Mouse (Mus musculus) liver, adult 2 months (tissue): ENCODE data around the gene Nop14.

Experiments used
- CTCF ChIP-seq: fragments of 200-500 bp; IDR thresholded peaks from 2 replicates; pipeline ENCODE4 v1.5.1; 2011; ENCODE audit warnings: low read depth, low read length, control low read depth
- POLR2A ChIP-seq: fragments of 200-500 bp; IDR thresholded peaks from 2 replicates; pipeline ENCODE4 v1.6.1; 2011; ENCODE audit warnings: low read length, control low read depth; ENCODE audit not compliant: insufficient read depth; ENCODE audit errors: extremely low read depth

DNA sequence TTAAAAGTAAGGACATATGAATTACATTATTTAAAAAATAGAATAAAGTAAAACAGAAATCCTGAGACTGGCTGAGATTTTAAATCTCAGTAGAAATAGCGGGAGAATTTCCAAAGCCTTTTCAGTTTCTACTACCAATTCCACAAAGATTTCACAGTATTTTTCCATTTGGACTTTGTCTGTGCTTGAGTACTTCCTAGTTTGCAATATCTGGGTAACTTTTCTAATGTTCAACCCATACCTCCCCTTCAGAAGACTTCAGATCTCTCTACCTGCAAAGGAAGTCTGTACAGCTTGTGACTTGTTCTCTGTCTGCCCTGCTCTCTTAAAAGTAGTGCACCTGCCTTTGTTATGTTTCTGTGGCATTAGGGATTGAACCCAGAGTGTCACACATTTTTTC is 48.5 kb upstream of the Nop14 start:
- TF ChIP-seq POLR2A (no peak), CTCF (no peak)
